Mouse (Mus musculus) 416B (cell line): Measurements from ENCODE around the gene Enah.
A peak's percentile ranks its signal among the peaks of the same experiment; 100 is the strongest.

Experiments used
- DNase-seq: peaks from one replicate; pipeline ENCODE4 v3.0.0; 2011; ENCODE audit warnings: low read depth

The Enah gene

DNA sequence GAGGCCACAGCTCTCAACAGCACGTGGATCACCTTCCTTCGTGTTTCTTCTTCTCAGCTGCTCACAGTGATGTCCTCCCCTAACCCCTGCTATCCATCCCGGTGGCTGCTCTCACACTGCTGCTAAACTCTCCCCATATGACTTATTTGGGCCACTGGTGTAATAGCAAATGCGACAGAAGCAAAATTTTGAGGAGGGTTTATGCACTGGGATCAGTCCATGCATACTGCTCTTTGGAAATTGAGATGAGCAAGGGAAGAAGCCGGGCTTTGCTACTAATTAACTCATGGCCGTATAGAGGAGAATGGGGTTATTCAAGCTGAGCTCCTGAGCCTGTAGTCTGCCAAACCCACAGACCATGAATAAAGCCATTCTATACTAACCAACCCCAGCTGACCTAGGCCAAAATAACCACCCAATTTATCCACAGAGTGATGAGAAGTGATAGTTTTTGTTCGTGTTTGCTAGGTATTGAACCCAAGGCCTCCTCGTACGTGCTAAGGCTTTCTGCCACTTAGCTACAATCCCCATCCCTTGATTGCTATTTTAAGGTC, 7.7 kb upstream of the Enah start:
- no peak for DNase-seq

- no peak for DNase-seq
Measured at GRCm38 (mm10) chr1:182026821-182027220, 7.0 kb upstream of the Enah start.

DNA sequence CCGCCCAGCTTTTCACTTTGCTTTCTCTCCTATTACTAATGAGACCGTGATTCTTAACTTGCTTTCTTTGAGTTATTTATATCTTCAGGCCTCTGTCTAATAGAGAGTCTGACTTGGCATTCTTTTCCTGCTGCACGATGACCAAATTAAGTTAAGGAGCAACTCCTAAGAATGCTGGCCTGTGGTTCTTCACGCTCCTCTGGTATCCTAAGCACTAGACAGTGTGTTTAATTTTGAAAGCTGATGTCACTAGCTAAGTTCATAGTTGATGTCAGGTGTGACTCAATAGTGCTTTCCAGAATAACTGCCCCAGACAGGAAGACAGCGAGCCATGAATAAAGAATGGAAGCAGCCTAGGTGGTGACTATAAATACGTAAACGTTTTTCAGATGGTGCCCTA, 6.3 kb upstream of the Enah start:
- DNase-seq = no peak

DNA sequence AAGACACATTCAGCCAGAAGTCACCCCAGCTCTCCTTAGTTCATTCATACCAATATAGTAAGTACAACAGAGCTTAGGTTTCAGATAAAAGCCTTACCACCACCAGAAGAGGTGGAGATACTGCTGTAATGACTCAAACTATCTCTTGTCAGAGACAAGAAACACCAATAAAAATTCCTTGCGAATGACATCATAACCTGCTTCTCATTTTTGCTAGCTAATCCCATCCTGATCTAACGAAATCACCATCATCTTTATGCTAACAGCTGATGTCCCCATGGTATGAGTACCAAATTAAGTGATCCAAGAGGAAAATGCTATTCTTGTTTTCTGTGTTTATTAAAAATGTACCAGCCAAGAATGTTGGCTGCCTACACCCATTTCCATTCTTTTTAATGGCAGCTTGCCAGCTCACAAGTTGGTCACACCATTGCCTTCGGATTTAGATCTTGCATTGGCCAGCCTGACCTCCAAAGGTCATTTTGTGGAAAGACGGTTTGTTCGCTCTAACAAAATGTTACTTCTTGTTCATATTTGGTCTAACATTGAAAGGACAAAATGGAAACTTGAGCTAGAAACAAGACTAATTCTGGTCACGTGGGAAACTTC, 2.0 kb upstream of the Enah start:
- DNase-seq = no peak

- DNase-seq = no peak
Measured at GRCm38 (mm10) chr1:182020831-182021460, 1.2 kb upstream of the Enah start.

GRCm38 (mm10) chr1:182019266-182019925, 394 bp downstream of the Enah start:
- DNase-seq = no peak

DNA sequence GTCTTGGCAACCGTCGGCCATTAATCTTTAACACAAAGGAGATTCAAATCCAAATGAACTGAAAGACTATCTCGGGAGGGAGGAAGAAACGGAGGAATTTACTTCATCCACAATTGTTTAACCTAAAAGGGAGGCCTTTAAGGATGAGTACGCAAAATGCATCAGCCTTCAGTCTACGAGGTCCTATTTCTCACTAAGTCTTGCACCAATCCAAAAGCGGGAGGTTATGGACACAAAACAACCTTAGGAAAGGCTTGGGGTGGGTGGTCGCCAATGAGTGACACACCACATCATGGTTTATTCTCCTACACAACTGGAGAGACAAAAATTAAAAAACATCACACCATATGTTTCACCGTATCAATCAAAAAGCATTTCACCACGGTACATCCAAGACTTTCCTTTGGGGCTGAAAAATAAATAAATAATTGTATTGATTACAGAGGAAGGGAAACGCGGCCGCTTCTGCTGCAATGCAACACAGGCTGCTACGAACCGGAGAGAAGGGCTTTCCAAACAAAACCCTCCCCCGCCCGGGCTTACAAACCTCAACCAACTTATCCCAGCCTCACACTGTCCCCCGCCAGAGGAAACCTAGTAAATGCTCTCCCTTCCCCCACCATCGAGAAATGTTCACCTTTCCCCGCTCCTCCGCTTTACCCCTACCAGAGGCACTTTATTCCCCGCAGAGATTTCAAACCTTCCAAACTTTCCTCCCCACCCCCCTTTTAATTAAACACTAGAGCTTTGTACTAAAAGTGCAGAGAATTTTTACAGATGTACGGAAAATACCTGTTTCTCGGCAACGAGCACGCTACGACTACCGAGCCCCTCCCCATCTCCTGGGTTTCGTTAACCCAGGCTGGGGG, 1.2 kb downstream of the Enah start:
- DNase-seq = no peak

- peak; percentile 56 for DNase-seq
Measured at GRCm38 (mm10) chr1:182005831-182006230, 14.0 kb downstream of the Enah start.

GRCm38 (mm10) chr1:181998673-181999072, 21.1 kb downstream of the Enah start:
- no peak for DNase-seq

DNA sequence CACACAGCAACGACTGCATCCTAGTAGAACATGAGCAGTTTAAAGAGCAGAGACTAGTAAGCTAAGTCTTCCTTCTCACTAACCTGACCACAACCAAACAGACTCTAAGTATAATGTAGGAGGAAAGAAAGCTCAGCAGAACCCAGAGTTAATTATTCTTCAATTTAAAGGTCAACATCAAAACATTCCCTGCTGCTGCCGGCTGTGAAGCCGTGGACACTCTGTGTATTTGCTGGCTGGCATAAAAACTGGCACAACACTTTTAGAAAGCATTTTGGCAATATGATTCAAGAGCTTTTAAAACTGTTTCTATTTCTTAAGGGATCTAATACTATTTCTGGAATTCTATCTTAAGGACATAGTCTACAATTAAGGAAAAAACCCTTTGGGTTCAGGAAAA, 22.0 kb downstream of the Enah start:
- DNase-seq = no peak

GRCm38 (mm10) chr1:181993597-181993996, 26.2 kb downstream of the Enah start:
- no peak for DNase-seq

GRCm38 (mm10) chr1:181988367-181988766, 31.4 kb downstream of the Enah start:
- DNase-seq = no peak

- DNase-seq = no peak
Measured at GRCm38 (mm10) chr1:181987226-181987625, 32.6 kb downstream of the Enah start.

- DNase-seq = no peak
Measured at GRCm38 (mm10) chr1:181985880-181986279, 33.9 kb downstream of the Enah start.

DNA sequence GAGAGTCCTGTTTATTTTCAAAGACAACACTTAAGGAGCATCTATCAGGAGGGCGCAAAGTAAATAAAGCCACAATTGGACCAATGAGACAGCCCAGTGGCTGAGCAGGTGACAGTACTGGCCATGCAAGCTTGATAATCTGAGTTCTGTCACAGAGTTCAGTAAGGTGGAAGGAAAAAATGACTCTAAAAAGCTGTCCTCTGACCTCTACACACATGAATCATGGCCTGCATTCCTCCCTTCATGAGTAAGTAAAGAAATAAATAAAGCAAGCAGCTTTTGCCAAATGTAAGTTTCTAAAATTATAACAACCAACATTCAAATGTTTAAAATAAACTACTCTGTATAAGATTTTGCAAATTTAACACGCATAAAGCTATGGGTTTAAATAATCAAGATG, 35.0 kb downstream of the Enah start:
- no peak for DNase-seq

DNA sequence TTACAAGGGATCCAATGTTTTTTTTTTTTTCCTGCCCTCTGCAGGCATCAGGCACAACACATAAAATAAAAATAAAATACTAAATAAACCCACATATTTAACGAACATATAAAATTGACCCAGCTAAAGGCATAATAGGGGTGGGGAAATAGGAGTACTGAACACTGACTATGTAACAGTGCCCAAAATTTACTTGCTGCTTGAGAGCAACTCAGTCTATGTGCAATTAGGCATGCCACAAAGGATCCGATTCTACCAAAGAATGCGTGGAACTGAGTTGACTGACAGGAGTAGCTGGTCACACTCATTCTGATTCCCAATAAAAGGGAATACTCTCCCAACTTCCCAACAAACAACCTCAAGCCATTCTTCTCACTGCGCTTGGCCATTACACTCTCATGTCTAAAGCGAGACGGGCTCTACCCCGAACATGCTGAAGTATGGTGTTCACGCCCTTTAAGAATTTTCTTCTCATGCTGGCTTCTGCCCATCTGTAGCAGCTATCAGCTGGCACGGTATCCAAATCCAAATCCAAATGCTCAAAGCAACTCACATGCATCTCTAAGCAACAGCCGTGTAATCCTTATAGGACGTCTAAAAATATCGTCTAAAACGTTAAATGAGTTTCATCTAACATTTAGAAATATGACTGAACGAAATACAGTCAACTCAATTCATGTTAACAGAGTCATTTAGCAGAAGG, 39.6 kb downstream of the Enah start:
- DNase-seq = no peak

DNA sequence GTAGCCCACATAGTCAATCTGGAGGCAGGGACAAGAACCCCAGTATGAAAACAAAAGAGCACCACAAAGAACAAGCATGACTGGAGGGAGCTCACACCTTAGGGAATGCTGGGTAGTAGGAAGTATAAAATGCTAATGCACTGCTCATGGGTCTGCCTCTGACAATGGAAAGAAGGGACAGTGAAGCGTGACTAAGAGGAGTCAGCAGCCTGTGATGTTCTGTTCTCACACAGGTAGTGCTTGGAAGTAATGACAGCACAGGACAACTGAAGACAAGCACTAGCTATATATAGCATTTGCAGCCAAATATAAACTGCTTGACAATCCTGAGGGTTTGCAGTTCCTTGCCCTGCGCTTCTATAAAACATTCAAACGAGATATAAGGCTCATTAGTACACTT, 44.3 kb downstream of the Enah start:
- DNase-seq = no peak

GRCm38 (mm10) chr1:181974897-181975296, 44.9 kb downstream of the Enah start:
- no peak for DNase-seq

- no peak for DNase-seq
Measured at GRCm38 (mm10) chr1:181965277-181965676, 54.5 kb downstream of the Enah start.

DNA sequence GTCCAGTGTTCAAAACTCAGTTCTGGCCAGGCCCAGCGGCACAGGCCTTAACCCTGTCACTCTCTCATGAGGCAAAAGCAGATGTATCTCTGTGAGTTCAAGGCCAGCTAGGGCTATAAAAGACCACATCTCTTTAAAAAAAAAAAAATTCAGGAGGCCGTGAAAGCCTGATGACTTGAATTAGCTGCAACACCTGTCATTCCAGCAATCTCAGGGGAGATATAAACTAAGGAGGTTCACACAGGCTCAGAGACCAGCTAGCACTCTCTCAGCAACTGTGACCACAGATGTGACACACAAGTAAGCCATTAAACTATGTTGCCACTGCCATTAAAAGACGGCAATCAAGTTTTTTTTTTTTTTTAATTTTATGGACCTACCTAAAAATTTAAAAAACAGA, 56.0 kb downstream of the Enah start:
- DNase-seq = no peak

DNA sequence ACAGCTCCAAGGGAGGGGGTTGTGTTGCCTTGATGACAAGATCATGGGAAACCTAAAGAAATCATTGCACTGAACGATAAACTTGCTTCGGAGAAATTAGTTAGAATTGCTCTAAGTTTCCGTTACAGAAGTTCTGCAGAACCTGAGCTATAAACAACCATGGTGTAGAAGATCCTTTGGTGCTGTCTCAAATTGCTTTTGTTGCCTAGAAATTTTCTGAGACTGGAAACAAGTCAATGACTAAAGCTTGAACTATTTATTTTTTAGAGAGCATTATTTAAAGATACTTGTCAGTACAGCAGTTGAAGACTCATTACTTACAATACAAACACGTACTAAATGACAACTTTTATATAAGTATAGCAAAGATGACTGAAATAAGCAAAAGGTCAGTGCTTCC, 56.4 kb downstream of the Enah start:
- no peak for DNase-seq

- no peak for DNase-seq
Measured at GRCm38 (mm10) chr1:181960383-181960782, 59.4 kb downstream of the Enah start.
